Mouse (Mus musculus): ENCODE measurements at regions not wholly inside any gene's neighbourhood (a gene's known extent, or its start where the extent isn't known, plus 50 kb on each side); places are given as distances from the start of the nearest gene placed in this dataset.

GRCm38 (mm10) chr2:34079282-34079681, 191.5 kb upstream of the Mvb12b start:
- no peak for DNase-seq

GRCm38 (mm10) chr2:34078875-34079262, 191.1 kb upstream of the Mvb12b start:
- H3K27me3 ChIP-seq (ENCODE audit: control insufficient read depth, insufficient read depth, low read length), result no peaks in the 10 kb centered on the region

More at GRCm38 (mm10) chr2:34079282-34079681, 191.5 kb upstream of the Mvb12b start:
- Histone ChIP-seq H3K27ac (ENCODE audit: control insufficient read depth, insufficient read depth, low read length) (no peak overlapping the region), H3K36me3 (ENCODE audit: control insufficient read depth, insufficient read depth, low read length) (no peaks in the 10 kb centered on the region), H3K27me3 (ENCODE audit: control insufficient read depth, insufficient read depth, low read length) (no peaks in the 10 kb centered on the region), H3K4me1 (replicated peaks; ENCODE audit: control insufficient read depth, insufficient read depth, low read length) (peaks cover 3% of the 10 kb centered on the region), H3K4me3 (ENCODE audit: control insufficient read depth, insufficient read depth, low read length) (no peak overlapping the region)
- WGBS, result 89% methylated on average over 12 of the region's 12 CpGs
- TF ChIP-seq CTCF (IDR thresholded peaks at IDR 0.05; ENCODE audit: borderline replicate concordance, control insufficient read depth, extremely low read depth, insufficient read depth, low read length, poor library complexity), result no peak
- TF ChIP-seq POLR2A (IDR thresholded peaks at IDR 0.05; ENCODE audit: control insufficient read depth, extremely low read depth, insufficient read depth, low read length, poor library complexity), result no peak

GRCm38 (mm10) chr2:34078248-34078874, 190.6 kb upstream of the Mvb12b start:
- 89% methylated on average over 3 of the region's 3 CpGs for WGBS
- Histone ChIP-seq H3K27ac (ENCODE audit: control insufficient read depth, insufficient read depth, low read length) (no peak overlapping the region), H3K27me3 (ENCODE audit: control insufficient read depth, insufficient read depth, low read length) (no peaks in the 10 kb centered on the region), H3K36me3 (ENCODE audit: control insufficient read depth, insufficient read depth, low read length) (no peaks in the 10 kb centered on the region), H3K4me1 (replicated peaks; ENCODE audit: control insufficient read depth, insufficient read depth, low read length) (peaks cover 3% of the 10 kb centered on the region), H3K4me3 (ENCODE audit: control insufficient read depth, insufficient read depth, low read length) (no peak overlapping the region)
- TF ChIP-seq CTCF (IDR thresholded peaks at IDR 0.05; ENCODE audit: borderline replicate concordance, control insufficient read depth, extremely low read depth, insufficient read depth, low read length, poor library complexity), result no peak
- TF ChIP-seq POLR2A (IDR thresholded peaks at IDR 0.05; ENCODE audit: control insufficient read depth, extremely low read depth, insufficient read depth, low read length, poor library complexity), result no peak
- no peak for DNase-seq

More at GRCm38 (mm10) chr2:34078875-34079262, 191.1 kb upstream of the Mvb12b start:
- TF ChIP-seq CTCF (IDR thresholded peaks at IDR 0.05; ENCODE audit: borderline replicate concordance, control insufficient read depth, extremely low read depth, insufficient read depth, low read length, poor library complexity) (no peak), POLR2A (IDR thresholded peaks at IDR 0.05; ENCODE audit: control insufficient read depth, extremely low read depth, insufficient read depth, low read length, poor library complexity) (no peak)
- DNase-seq, result no peak
- Histone ChIP-seq H3K36me3 (ENCODE audit: control insufficient read depth, insufficient read depth, low read length) (no peaks in the 10 kb centered on the region), H3K27ac (ENCODE audit: control insufficient read depth, insufficient read depth, low read length) (no peak overlapping the region), H3K4me3 (ENCODE audit: control insufficient read depth, insufficient read depth, low read length) (no peak overlapping the region), H3K4me1 (replicated peaks; ENCODE audit: control insufficient read depth, insufficient read depth, low read length) (peaks cover 3% of the 10 kb centered on the region)
- 87% methylated on average over 4 of the region's 4 CpGs for WGBS

GRCm38 (mm10) chr2:34076346-34076745, 188.6 kb upstream of the Mvb12b start:
- Histone ChIP-seq H3K36me3 (ENCODE audit: control insufficient read depth, insufficient read depth, low read length) (no peaks in the 10 kb centered on the region), H3K4me3 (ENCODE audit: control insufficient read depth, insufficient read depth, low read length) (no peak overlapping the region), H3K27me3 (ENCODE audit: control insufficient read depth, insufficient read depth, low read length) (no peaks in the 10 kb centered on the region), H3K27ac (ENCODE audit: control insufficient read depth, insufficient read depth, low read length) (no peak overlapping the region), H3K4me1 (replicated peaks; ENCODE audit: control insufficient read depth, insufficient read depth, low read length) (peaks cover 3% of the 10 kb centered on the region)
- no peak for DNase-seq
- 38% methylated on average over 4 of the region's 4 CpGs for WGBS
- no peak for TF ChIP-seq POLR2A (IDR thresholded peaks at IDR 0.05; ENCODE audit: control insufficient read depth, extremely low read depth, insufficient read depth, low read length, poor library complexity)
- TF ChIP-seq CTCF (IDR thresholded peaks at IDR 0.05; ENCODE audit: borderline replicate concordance, control insufficient read depth, extremely low read depth, insufficient read depth, low read length, poor library complexity), result no peak

GRCm38 (mm10) chr2:34074066-34074465, 186.3 kb upstream of the Mvb12b start:
- Histone ChIP-seq H3K27ac (ENCODE audit: control insufficient read depth, insufficient read depth, low read length) (no peak overlapping the region), H3K4me1 (replicated peaks; ENCODE audit: control insufficient read depth, insufficient read depth, low read length) (peaks cover 3% of the 10 kb centered on the region), H3K4me3 (ENCODE audit: control insufficient read depth, insufficient read depth, low read length) (no peak overlapping the region), H3K27me3 (ENCODE audit: control insufficient read depth, insufficient read depth, low read length) (no peaks in the 10 kb centered on the region), H3K36me3 (ENCODE audit: control insufficient read depth, insufficient read depth, low read length) (no peaks in the 10 kb centered on the region)
- 5% methylated on average over 3 of the region's 3 CpGs for WGBS
- TF ChIP-seq CTCF (IDR thresholded peaks at IDR 0.05; ENCODE audit: borderline replicate concordance, control insufficient read depth, extremely low read depth, insufficient read depth, low read length, poor library complexity) (no peak), POLR2A (IDR thresholded peaks at IDR 0.05; ENCODE audit: control insufficient read depth, extremely low read depth, insufficient read depth, low read length, poor library complexity) (no peak)
- DNase-seq, result peak; percentile 13

GRCm38 (mm10) chr2:34065592-34065991, 177.8 kb upstream of the Mvb12b start:
- no peaks in the 10 kb centered on the region for H3K27me3 ChIP-seq (ENCODE audit: control insufficient read depth, insufficient read depth, low read length)
- no peaks in the 10 kb centered on the region for H3K4me1 ChIP-seq (replicated peaks; ENCODE audit: control insufficient read depth, insufficient read depth, low read length)
- no peaks in the 10 kb centered on the region for H3K36me3 ChIP-seq (ENCODE audit: control insufficient read depth, insufficient read depth, low read length)
- no peak overlapping the region for H3K4me3 ChIP-seq (ENCODE audit: control insufficient read depth, insufficient read depth, low read length)
- no peak for DNase-seq
- H3K27ac ChIP-seq (ENCODE audit: control insufficient read depth, insufficient read depth, low read length), result no peak overlapping the region
- 97% methylated on average over 13 of the region's 13 CpGs for WGBS
- TF ChIP-seq CTCF (IDR thresholded peaks at IDR 0.05; ENCODE audit: borderline replicate concordance, control insufficient read depth, extremely low read depth, insufficient read depth, low read length, poor library complexity) (no peak), POLR2A (IDR thresholded peaks at IDR 0.05; ENCODE audit: control insufficient read depth, extremely low read depth, insufficient read depth, low read length, poor library complexity) (no peak)

- H3K36me3 ChIP-seq (ENCODE audit: control insufficient read depth, insufficient read depth, low read length), result no peaks in the 10 kb centered on the region
- no peak overlapping the region for H3K27ac ChIP-seq (ENCODE audit: control insufficient read depth, insufficient read depth, low read length)
- no peaks in the 10 kb centered on the region for H3K4me1 ChIP-seq (replicated peaks; ENCODE audit: control insufficient read depth, insufficient read depth, low read length)
- H3K4me3 ChIP-seq (ENCODE audit: control insufficient read depth, insufficient read depth, low read length), result no peak overlapping the region
- 43% methylated on average over 10 of the region's 10 CpGs for WGBS
- H3K27me3 ChIP-seq (ENCODE audit: control insufficient read depth, insufficient read depth, low read length), result no peaks in the 10 kb centered on the region
- peak; percentile 51 for DNase-seq
- no peak for TF ChIP-seq CTCF (IDR thresholded peaks at IDR 0.05; ENCODE audit: borderline replicate concordance, control insufficient read depth, extremely low read depth, insufficient read depth, low read length, poor library complexity)
- TF ChIP-seq POLR2A (IDR thresholded peaks at IDR 0.05; ENCODE audit: control insufficient read depth, extremely low read depth, insufficient read depth, low read length, poor library complexity), result no peak
Measured at GRCm38 (mm10) chr2:34065090-34065489, 177.3 kb upstream of the Mvb12b start.

Measured in thymus, adult 2 months (tissue).